Mouse (Mus musculus): Measurements from ENCODE around the gene H2-M10.6.
A peak's percentile ranks its signal among the peaks of the same experiment; 100 is the strongest.
"Not testable (repeated sequence)": the region's sequence is repeated elsewhere in the genome, so short reads cannot be mapped to it uniquely, and the experiment has no call there.

Gene H2-M10.6

DNA sequence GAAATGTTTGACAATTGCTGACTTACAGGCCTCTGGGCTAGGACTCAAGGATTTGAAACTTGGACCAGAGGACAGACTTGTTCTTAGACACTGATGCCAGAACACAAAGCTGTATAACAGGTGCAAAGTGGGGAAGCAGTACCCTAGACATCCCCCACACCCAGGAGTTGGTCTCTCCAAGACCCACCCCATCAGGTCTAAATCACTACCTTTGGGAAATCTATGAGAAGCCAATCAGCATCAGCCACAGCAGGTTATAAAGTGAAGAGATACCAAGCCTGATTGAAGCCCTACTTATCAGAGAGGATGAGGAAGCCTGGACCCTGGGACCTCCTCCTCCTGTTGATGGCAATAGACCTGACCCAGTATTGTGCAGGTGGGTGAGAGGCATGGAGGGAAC is at the start of gene H2-M10.6:
Gene H2-M10.6, plus strand, starts transcription at position 301 of the 400 bp plus-strand sequence.
- no peak for DNase-seq (ENCODE audit: extremely low read depth, low read depth)

DNA sequence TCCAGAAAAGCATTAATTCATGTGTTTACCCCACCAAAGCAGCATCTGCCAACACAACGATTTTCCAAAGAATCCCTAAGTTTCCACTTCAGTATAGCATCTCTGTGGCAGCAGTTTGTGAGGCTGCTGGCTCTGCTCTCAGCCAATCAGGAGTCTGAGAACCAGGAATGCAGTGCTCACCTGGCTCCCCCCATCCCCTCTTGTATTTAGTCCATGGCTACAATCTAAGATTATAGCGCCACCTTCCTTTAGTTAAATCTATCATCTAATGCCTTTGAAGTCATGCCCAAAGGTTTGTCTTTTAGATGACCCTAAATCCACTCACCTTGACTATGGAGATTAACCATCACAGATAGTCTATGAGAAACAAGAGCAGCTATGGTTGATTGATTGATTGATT is 48.2 kb upstream of the H2-M10.6 start:
- no peak for DNase-seq (ENCODE audit: extremely low read depth, low read depth)

DNA sequence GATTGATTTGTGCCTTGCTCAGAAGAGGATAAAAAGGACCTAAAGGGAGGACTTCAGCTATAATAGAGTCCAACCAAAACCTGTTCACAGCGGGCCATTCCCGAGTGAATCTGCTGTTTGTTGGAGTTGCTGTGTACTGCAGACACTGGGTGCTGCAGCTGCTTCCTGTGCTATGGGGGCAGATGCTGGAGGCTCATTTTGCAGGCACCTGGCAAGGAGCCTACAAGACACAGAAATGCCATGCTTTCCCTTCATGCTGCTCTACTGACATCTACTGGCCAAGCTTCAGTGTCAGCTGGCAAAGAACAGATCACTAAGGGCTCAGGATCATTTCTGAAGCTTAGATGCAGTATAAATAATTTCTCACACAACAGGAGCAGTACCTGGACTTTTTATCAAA is 47.7 kb upstream of the H2-M10.6 start:
- not testable (repeated sequence) for DNase-seq (ENCODE audit: extremely low read depth, low read depth)

DNA sequence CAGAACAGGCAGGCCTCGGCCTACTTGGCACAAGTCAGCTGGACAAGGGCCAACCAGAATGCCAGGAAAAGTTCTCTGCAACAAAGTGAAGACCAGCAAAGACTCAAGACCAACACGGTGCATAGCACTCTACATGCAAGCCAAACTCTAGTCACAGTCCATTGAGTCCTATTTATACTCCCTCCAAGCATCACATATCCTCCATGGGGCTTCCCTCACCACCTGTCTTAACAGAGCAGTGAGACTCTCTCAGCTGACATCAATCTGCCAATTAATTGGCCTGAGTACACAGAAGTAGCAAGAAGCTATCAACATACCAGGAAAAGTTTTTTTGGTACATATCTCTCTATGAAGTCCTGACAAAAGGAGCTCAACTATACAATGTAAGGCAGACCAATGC is 46.6 kb upstream of the H2-M10.6 start:
- DNase-seq (ENCODE audit: extremely low read depth, low read depth) = not testable (repeated sequence)

DNA sequence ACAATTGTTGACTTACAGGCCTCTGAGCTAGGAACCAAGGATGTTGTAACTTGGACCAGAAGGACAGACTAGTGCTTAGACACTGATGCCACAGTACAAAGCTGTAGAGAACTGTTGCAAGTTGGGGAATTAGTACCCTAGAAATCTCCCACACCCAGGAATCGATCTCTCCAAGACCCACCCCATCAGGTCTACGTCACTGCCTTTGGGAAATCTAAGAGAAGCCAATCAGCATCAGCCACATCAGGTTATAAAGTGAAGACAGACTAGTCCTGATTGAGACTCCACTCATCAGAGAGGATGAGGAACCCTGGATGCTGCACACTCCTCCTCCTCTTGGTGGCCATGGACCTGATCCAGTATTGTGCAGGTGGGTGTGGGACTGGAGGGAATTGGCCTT is 39.4 kb upstream of the H2-M10.6 start, which contains the start of gene H2-M10.5:
Gene H2-M10.5, plus strand, starts transcription at position 301 of the 400 bp plus-strand sequence.
- DNase-seq (ENCODE audit: extremely low read depth, low read depth) = not testable (repeated sequence)

DNA sequence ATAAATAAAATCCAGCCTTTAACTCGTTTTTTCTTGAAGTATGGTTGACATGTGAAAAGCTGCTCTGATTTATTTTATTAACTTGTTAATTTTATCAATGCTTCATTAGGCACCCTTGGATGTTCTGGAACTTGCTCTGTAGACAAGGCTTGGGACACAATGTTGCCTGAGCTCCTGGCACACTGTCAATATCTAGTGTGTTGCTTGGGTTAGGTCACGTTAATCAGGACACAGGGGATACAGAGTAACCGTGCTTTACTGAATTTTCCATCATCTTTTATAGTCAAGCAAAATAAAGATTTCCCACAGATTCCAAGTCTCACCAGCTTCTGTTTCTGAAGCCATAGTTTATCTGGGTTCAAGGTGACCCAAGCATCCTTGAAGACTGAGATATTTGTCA is 30.4 kb upstream of the H2-M10.6 start:
- DNase-seq (ENCODE audit: extremely low read depth, low read depth) = no peak

DNA sequence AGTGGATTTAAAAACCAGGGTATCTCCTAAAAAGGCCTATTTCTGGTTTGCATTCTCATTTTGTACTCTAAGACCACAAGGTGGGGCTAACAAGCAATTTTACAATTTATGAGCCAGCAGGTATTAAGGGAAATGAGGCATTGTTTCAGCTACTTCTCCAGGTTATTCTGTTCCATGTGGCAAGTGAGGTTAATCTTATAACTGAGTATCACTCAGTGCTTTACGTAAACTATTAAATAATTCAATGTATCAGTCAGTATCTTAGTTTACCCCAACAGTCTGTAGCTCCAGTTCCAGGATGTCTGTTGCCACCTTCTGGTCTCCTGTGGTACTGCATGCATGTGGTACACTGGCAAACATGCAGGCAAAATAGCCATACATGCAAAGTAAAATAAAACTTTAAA is 25.5 kb upstream of the H2-M10.6 start:
- DNase-seq (ENCODE audit: extremely low read depth, low read depth) = peak; percentile 9

DNA sequence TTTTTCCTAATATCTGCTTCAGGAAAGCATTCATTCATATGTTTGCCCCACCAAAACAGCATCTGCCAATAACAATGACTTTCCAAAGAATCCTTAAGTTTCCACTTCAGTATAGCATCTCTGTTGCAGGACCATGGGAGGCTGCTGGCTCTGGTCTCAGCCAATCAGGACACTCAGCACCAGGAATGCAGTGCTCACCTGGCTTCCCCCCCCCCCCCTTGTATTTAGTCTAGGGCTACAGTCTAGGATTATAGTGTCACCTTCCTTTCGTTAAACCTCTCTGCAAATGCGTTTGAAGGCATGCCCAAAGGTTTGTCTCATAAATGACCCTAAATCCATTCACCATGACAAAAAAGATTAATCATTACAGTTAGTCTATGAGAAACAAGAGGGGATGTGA is 23.6 kb upstream of the H2-M10.6 start:
- DNase-seq (ENCODE audit: extremely low read depth, low read depth) = no peak

DNA sequence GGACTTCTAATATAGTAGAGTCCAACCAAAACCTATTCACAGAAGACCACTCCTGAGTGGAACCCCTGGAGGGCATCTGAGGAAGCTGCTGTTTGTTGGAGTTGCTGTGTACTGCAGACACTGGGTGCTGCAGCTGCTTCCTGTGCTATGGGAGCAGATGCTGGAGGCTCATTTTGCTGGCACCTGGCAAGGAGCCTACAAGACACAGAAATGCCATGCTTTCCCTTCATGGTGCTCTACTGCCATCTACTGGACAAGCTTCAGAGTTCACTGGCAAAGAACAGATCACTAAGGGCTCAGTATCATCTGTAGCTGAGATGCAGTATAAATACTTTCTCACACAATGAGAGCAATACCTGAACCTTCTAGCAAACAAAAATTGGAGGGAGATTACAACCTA is 23.2 kb upstream of the H2-M10.6 start:
- DNase-seq (ENCODE audit: extremely low read depth, low read depth) = peak; percentile 36

DNA sequence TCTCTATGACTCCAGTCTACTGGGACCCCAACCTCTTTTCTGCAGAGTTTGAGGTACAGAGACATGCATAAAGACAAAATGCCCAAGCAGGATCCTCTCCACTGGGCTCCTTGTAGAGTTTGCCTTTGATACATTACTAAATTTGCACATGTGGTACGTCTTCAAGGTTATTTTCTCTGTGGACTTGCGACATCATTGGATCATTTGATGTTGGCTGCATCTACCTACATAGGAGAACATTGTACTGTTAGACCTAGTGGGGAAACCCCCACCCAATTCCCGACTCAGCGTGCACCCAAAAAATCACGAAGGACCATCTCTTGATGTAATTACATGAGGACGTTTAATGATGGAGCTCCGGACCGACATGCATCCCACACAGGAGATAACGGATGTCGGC is 12.5 kb upstream of the H2-M10.6 start:
- DNase-seq (ENCODE audit: extremely low read depth, low read depth) = no peak

DNA sequence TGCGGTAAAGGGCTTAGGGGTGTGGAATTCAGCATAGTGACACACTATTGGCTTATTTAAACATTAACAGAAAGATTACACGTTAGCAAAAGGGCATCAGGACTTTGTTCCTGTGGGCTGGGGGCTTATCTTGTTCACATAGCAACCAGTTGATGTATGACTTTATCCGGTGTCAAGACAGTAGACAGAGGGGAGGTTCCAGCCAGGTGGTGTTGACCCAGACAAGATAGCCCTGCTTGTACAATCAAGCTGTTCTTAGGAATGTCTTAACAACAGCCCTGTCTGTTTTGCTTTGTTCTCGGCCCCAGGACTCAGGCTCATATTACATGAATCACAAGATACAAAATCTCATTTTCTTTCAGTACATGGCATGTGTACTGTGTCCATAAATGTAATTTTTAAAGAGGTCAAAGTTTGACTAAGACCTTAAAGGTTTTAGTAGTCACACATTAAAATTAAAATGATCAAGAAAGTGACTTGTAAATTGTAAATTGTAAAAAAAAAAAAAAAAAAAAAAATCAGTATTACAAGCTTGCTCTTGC is 12.0 kb upstream of the H2-M10.6 start:
- not testable (repeated sequence) for DNase-seq (ENCODE audit: extremely low read depth, low read depth)

DNA sequence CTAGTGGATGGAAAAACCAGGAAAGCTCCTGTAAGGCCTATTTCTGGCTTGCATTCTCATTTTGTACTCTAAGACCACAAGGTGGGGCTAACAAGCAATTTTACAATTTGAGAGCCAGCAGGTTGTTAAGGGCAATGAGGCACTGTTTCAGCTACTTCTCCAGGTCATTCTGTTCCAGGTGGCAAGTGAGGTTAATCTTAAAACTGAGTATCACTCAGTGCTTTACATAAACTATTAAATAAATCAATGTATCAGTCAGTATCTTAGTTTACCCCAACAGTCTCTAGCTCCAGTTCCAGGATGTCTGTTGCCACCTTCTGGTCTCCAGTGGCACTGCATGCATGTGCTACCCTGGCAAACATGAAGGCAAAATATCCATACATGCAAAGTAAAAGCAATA is 12.0 kb downstream of the H2-M10.6 start:
- DNase-seq (ENCODE audit: extremely low read depth, low read depth) = no peak

DNA sequence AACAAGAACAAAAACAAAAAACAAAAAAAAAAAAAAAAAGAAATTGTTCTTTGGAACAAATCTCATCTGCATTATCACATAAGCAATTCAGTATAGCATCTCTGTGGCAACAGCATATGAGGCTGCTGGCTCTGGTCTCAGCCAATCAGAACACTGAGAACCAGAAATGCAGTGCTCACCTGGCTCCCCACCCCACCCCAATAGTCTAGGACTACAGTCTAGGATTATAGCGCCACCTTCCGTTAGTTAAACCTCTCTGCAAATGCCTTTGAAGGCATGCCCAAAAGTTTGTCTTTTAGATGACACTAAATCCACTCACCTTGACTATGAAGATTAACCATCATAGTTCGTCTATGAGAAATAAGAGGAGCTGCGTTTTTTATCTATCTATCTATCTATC is 13.6 kb downstream of the H2-M10.6 start:
- DNase-seq (ENCODE audit: extremely low read depth, low read depth) = no peak

DNA sequence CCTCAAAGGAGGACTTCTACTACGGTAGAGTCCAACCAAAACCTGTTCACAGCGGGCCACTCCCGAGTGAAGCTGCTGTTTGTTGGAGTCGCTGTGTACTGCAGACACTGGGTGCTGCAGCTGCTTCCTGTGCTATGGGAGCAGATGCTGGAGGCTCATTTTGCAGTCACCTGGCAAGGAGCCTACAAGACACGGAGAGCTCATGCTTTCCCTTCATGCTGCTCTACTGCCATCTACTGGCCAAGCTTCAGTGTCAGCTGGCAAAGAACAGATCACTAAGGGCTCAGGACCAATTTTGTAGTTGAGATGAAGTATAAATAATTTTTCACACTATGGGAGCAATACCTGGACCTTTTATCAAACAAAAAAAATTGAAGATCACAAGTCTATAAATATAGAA is 14.0 kb downstream of the H2-M10.6 start:
- DNase-seq (ENCODE audit: extremely low read depth, low read depth) = not testable (repeated sequence)

DNA sequence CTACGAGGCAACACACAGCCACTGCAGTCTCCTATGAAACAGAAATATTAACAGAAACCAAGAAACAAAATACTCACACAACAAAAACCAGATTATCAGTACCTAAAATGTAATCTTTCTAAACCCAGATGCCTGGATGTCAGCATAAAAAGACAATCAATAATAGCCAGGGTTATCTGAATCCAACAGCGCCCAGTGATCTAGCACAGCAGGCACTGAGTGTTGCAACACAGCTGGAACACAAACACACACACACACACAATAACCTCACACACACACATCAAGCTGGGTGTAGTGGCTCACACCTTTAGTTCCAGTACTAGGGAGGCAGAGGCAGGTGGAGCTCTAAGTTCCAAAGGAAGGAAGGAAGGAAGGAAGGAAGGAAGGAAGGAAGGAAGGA is 16.5 kb downstream of the H2-M10.6 start:
- no peak for DNase-seq (ENCODE audit: extremely low read depth, low read depth)

DNA sequence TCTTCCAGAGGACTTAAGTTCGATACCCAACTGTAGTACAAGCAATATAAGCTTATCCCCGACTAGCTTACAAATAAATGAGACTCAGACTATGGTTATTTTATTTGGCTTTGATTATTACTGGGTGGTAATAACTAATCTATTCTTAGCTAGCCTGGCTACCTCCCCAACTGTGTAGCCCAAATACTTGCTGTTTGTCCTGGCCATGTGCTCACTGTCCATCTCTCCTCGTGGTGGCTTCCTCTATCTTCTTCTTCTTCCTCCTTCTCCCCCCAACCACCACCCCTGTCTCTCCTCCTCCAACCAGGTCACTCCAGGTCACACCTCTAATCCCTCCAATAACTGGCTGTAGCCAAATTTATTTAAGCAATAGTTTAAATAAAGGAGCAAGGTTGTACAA is 18.5 kb downstream of the H2-M10.6 start:
- no peak for DNase-seq (ENCODE audit: extremely low read depth, low read depth)

DNA sequence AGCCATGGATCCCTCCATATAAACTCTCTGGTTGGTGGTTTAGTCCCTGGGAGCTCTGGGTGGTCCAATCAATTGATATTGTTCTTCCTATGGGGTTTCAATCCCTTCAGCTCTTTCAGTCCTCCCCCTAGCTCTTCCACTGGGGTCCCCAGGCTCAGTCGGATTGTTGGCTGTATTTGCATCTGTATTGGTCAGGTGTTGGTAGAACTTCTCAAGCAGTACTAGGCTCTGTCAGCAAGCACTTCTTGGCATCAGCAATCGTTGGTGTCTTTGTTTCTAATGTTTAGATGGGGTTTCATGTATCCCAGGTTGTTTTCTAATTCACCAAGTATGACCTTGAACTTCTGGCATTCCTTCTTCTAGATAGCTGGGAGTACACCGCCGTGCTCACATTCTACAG is 20.7 kb downstream of the H2-M10.6 start:
- DNase-seq (ENCODE audit: extremely low read depth, low read depth) = no peak

DNA sequence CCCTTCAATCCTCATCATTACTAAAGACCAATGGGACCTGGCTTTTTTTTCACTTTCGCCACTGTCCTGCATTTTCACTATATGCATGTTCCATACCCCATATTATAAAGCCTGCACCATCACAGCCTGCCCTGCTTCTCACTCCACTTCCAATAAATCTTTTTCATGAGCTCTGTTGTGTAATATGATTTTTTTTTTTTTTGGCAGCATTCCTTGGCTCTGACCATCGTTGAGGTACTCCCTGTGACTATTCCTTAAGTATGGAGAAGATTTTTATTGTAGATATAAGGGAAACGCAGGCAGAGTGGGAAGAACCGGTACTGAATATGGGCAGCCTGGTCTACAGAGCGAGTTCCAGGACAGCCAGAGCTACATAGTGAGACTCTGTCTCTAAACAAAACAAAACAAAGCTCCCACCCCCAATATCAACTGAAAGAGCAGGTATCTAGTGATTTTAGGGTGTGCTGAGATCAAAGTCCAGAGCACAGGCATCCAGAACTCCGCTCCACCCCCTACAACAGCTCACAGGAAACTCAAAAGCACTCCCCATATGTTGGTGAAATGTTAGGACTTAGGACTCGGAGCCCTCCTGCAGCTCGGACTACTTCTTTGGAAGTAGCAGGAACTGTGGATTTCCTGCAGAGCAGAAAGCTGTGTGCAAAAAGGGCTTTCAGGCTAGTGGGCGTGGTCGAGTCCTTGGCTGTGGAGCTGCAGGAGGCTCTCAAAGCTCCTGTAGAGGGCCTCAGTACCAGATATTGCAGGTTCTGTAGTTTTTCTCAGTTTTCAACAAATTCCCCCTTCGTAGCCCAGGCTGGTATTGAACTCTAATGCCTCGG is 23.8 kb downstream of the H2-M10.6 start:
- no peak for DNase-seq (ENCODE audit: extremely low read depth, low read depth)

DNA sequence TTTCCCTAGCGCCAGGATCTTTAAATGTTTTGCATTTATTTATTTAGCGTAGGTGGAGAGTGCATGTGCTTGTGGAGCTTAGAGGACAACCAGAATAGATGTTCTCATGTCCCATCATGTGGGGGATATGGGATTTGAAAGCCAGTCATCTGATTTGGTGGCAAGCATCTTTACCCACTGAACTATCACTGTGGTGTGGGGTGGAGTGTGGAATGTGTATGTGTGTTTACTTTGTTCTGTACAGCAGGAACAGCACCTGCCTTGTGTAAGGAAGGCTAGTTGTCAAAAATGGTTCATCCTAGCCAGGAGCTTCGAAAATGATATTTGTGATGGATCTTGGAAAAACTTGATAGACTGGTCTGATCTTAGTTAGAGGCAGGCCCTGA is 24.4 kb downstream of the H2-M10.6 start:
- no peak for DNase-seq (ENCODE audit: extremely low read depth, low read depth)

DNA sequence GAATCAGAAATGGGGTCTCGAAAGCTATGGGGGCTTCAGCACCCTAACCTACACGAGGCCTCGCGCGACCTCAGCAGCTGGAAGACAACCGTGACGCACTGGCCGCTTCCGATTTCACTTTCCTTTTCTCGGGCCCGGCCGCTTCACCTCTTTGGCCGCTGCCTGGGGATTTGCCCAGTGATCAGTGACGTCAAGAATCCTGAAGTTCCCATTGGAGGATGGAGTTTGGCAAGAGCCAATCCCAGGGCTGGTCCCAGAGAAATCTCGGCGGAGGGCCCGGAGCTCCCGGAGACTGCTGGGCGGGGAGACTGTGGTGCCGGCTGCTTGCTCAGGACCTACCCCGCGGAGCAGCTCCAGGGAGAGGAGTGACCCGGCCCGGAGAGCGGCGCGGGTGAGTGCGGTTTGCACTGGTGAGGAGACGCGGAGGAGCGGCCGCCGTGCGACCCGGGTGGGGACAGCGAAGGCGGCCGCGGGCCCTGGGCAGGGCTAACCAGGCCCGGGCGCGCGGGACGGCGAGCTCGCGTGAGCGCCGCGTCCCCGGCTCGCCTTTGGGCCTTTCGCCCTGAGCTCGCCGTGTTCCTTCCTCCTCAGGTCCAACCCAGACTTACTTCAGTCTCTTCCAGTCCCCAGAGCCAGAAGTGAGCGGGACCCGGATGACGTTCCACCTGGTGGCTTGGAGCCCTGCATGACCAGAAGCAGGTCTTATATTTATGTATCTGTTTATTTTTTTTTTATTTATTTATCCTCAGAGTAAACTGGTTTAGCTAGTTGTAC is 25.1 kb downstream of the H2-M10.6 start, which contains the start of gene Trim26:
Gene Trim26, plus strand, starts transcription at position 261 of the 774 bp plus-strand sequence.
- DNase-seq (ENCODE audit: extremely low read depth, low read depth) = peak; percentile 89

DNA sequence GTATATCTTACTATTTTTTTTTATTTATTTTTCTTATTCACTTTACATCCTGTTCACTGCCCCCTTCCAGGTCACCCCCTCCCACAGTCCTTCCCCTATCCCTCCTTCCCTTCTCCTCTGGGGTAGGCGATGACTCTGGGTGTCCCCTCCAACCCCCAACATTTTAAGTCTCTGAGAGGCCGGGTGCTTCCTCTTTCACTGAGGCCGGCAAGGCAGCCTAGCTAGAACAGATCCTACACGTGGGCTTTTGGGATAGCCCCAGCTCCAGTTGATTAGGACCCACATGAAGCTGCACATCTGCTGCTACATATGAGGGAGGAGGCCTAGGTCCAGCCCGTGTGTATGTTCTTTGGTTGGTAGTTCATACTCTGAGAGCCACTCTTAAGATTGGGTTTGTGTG is 27.0 kb downstream of the H2-M10.6 start:
- no peak for DNase-seq (ENCODE audit: extremely low read depth, low read depth)

DNA sequence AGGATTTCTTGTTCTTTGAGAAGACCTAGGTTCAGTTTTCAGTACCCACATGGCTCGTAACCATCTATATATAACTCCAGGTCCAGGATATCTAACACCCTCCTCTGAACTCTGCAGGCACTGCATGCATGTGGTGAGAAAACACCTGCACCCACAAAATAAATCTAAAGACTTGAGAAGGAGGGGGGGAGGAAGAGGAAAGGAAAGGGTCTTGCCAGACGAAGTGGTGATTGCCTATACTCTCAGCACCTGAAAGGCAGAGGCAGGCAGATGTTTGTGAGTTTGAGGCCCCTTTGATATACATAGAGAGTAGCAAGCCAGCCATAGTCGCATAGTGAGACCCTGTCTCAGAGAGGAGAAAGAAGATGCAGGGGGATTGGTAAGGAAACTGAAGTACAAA is 28.0 kb downstream of the H2-M10.6 start:
- DNase-seq (ENCODE audit: extremely low read depth, low read depth) = no peak
